Mouse (Mus musculus): ENCODE results near the gene Nutm1.
"Not testable (repeated sequence)": the region's sequence is repeated elsewhere in the genome, so short reads cannot be mapped to it uniquely, and the experiment has no call there.

Gene Nutm1

DNA sequence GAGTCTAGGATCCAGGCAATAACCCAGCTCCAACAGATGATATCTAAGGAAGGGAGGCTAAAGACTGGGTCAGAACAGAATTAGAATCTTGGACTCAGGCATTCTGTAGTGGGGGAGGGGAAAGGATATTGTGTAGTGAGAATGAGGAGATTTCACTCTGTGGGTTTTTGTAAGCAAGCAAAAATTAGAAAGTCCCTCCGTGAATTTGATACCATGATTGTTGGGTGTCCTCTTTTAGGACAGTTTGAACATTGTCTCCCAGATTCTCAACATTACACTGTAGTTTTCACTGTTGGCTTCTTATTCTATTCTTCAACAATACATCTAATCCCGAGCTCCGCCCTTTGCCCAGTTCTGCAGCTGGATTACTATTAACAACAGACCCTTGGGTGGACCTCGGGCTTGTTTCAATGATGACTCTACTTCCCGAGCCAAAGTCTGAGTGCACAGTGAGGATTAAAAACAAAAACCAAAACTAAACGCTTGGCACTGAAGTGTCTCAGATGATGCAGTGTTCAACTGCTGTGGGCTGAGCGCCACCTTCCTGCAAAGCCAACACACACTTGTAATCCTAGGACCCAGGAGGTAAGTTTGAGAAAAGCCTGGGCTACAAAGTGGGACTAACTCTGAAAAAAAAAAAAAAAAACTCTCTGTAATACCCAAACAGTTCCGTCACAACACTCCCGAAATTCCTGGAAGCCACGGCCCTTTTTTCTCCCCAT lies at the start of gene Nutm1:
Nutm1 (minus strand) TSS at position 51 of the 722 bp plus-strand sequence.
- in situ Hi-C loops (cut with MboI; ENCODE audit: unreplicated experiment in 2 of 2), result no loop called here

- in situ Hi-C loops (cut with MboI; ENCODE audit: unreplicated experiment in 2 of 2), result no loop called here
These were observed 49.6 kb upstream of the Nutm1 start for GRCm38 (mm10) chr2:112308671-112309070.

- in situ Hi-C loops (cut with MboI; ENCODE audit: unreplicated experiment in 2 of 2), result no loop called here
These were observed 39.1 kb upstream of the Nutm1 start for GRCm38 (mm10) chr2:112298221-112298620.

DNA sequence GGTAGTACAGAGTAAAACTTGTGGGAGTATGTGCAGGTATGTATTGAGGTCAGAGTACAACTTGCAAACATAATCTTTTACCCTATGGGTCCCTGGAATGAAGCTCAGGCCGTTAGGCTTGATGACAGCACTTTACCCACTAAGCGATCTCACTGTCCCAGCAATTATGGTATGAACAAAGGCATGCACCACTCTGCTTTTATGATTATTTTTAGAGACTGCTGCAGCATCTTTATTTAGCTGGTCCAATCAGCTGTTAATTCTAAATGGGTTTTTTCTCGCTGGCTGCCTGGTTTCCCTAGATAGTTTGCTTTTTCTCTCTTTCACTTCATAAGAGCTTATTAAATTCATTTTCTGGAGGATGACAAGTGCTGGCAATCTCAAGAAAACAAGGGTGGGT lies 37.1 kb upstream of the Nutm1 start:
- in situ Hi-C loops (cut with MboI; ENCODE audit: unreplicated experiment in 2 of 2), result no loop called here

GRCm38 (mm10) chr2:112292823-112293222 lies 33.7 kb upstream of the Nutm1 start:
- in situ Hi-C loops (cut with MboI; ENCODE audit: unreplicated experiment in 2 of 2), result no loop called here

DNA sequence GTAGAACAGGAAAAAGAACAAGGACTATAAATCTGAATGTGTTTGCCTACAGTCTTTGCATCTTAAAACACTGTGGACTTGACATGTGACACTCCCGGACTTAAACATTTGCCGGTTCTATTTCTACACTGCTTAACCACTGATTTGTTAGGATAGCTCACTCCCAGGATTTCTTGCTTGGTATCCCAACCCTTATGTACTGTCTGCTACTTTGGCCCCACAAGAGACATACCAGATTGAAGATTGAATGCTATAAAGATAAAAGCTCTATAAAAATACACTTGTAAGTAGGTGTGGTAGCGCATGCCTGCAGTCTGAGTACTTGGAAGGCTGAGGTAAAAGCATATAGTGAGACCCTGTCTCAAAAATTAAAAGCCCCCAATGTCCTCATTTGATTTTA lies 30.4 kb upstream of the Nutm1 start:
- in situ Hi-C loops (cut with MboI; ENCODE audit: unreplicated experiment in 2 of 2), result no loop called here

- in situ Hi-C loops (cut with MboI; ENCODE audit: unreplicated experiment in 2 of 2), result no loop called here
These were observed 28.0 kb upstream of the Nutm1 start for GRCm38 (mm10) chr2:112287059-112287458.

GRCm38 (mm10) chr2:112286062-112286461 lies 27.0 kb upstream of the Nutm1 start:
- in situ Hi-C loops (cut with MboI; ENCODE audit: unreplicated experiment in 2 of 2), result not testable (repeated sequence)

DNA sequence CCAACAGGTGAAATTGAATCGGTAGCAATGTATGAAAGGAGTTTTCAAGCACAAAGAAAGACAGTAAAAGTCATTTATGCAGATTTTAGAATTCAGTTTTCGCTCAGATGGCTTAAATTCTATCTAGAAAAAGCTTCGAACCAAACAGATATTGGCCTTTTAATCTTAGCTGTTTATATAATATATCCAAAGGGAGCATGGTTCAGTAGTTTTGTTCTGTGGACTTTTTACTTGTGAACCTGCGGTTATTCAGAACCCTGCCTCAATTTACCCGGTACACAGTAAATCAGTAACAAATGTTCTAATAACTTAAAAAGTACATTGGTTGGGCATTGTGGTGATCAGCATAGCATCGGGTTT lies 25.9 kb upstream of the Nutm1 start:
- in situ Hi-C loops (cut with MboI; ENCODE audit: unreplicated experiment in 2 of 2), result no loop called here

DNA sequence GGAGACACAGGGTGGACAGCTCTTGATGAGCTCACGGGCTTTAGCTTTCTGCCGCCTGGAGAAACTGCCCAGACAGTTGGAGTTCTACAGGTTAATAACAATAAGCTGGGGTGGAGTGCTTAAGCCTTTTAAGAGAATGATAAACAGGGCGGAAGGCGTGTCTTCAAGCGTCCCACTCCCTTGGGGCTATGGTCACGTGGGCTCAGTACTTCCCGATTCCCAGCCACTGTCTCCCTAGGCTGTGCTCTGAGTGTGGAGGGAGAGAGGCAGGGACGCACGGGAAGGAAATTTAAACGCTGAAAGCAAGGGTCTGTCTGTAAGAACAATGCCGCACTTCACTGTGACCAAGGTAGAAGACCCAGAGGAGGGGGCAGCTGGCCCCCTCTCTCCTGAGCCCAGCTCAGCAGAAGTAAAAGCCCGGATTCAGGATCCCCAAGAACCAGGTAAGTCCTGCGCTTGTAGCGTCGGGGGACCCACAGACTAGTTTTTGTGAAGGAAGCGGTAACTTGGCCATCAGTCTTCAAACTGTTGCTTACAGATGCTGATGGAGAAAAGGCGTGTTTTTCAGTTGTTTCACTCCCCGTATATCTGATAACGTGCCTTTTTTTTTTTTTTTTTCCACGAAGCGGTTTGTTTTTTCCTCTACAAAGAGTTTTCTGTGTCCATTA lies 25.4 kb upstream of the Nutm1 start:
- in situ Hi-C loops (cut with MboI; ENCODE audit: unreplicated experiment in 2 of 2), result no loop called here

DNA sequence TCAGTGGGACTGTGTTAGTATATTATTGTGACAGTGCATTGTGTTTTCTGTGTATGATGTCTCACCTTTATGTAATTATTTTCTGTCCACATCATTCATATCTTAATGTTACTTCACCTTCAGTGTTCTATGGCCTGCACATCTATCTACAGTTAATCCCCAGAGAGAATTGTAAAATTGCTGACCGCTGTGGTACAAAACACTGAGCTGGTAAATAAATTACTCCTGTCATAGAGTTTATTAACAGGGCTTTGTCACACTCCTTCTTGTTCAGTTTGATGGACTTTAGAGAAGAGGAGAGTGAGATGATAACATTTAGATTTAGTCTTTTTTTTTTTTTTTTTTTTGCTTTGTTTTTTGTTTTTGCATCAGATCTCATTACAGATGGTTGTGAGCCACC lies 23.8 kb upstream of the Nutm1 start:
- in situ Hi-C loops (cut with MboI; ENCODE audit: unreplicated experiment in 2 of 2), result no loop called here

- in situ Hi-C loops (cut with MboI; ENCODE audit: unreplicated experiment in 2 of 2), result no loop called here
These were observed 17.8 kb upstream of the Nutm1 start for GRCm38 (mm10) chr2:112276870-112277269.

GRCm38 (mm10) chr2:112273474-112273873 lies 14.4 kb upstream of the Nutm1 start:
- in situ Hi-C loops (cut with MboI; ENCODE audit: unreplicated experiment in 2 of 2), result no loop called here

DNA sequence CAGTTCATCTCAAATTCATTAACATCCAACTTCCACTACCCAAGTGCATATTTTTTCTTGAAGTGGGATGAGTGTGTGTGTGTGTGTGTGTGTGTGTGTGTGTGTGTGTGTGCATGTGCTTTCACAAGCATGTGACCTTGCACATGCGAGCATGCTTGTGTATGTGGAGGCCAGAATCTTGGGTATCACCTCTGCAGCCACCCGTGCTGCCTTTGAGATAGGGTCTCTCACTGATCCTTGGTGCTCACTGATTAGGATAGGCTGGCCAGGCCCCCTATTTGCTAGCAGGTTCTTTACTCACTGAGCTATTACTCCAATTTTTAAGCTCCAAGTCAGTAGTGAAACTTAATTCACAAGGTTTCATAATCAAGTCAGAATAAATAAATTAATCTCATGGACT lies 13.8 kb upstream of the Nutm1 start:
- in situ Hi-C loops (cut with MboI; ENCODE audit: unreplicated experiment in 2 of 2), result no loop called here

DNA sequence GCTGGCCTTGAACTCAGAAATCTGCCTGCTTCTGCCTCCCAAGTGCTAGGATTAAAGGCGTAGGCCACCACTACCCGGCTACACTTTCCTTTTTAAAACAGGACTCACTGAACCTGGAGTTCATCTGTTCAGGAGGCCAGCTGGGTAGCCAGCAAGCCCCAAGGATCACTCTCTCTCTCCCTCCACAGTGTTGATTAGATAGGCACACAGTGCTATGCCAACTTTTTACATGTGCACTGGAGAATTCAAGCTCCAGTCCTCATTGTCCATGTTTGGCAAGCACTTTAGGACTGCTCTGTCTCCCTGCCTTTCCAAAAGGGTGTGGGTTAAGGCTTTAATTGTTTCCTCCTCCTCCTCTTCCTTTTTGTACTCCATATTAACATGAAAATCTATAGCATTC lies 10.9 kb upstream of the Nutm1 start:
- in situ Hi-C loops (cut with MboI; ENCODE audit: unreplicated experiment in 2 of 2), result no loop called here

DNA sequence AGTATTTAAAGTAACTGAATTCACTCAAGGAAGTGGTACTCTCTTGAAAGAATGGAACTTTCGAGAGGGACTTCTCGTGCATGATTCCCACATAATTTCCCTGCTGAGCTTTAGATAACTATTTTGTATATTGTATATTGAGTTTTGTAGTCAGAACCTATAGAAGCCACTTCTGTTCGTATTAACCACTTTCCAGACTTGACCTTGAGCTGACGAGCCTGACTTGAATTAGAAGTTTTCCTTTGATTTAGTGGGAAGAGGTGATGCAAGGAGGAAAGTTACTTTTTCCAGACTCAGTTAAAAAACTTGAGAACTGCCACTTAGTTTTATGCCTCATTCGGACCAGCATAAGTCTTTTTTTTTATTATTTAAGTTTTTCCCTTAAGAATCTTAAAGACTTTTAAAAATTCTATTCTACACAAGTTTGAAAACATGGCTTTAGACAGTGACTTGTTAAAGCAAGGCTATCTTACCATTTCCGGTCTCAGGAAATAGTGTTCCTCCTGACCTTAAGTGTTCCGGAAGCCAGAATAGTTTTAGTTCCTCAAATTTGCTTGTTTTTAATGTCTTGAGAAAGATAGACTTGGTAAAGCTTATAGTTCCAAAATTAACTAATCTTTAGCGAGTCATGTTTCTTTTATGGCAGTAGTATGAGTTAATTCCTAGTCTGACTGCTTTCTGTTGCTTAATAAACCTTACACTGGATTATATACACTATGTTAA lies 8.6 kb upstream of the Nutm1 start:
- in situ Hi-C loops (cut with MboI; ENCODE audit: unreplicated experiment in 2 of 2), result loop anchor here (10.0 kb wide), 4 partner anchors 67 to 1577 kb away; partner anchors contain the start of genes Arhgap11a (in 1 of the 2), Chrm5 (in 1 of the 2) and Emc7 (in 1 of the 2)

DNA sequence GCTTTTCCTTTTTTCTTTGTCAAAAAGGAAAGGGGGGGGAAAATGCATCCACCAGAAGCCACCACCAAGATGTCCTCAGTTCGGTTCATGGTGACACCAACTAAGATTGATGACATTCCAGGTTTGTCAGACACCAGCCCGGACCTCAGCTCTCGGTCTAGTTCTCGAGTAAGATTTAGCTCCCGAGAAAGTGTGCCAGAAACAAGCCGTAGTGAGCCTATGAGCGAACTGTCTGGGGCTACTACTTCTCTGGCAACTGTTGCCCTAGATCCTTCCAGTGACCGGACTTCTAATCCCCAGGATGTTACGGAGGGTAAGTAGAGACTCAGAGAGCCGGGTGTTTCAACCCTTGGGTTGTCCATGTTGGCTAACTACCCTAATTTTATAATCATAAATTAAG lies 7.7 kb upstream of the Nutm1 start:
- in situ Hi-C loops (cut with MboI; ENCODE audit: unreplicated experiment in 2 of 2), result loop anchor here (10.0 kb wide), 4 partner anchors 68 to 1578 kb away; partner anchors contain the start of genes Arhgap11a (in 1 of the 2), Chrm5 (in 1 of the 2) and Emc7 (in 1 of the 2)

DNA sequence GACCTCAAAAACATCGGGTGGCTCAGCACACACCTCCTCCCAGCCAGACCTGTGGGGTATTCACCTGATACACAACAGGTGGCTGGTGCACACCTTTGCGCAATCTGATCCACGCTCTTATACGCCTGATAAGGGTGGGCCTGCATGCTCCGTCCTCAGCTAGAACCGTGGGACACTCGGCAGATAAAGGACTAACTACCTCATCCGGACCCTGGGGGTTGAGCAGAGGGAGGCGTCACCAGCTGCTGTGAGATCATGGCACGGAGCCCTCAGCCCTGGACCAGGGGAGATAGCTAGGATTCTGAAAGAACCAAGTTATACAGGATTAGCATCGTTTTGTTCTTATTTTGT lies 7.1 kb upstream of the Nutm1 start, which contains the start of gene Gm21985:
Gm21985 (plus strand) TSS at position 73 of the 351 bp plus-strand sequence.
- in situ Hi-C loops (cut with MboI; ENCODE audit: unreplicated experiment in 2 of 2), result loop anchor here (10.0 kb wide), 4 partner anchors 69 to 1579 kb away; partner anchors contain the start of genes Arhgap11a (in 1 of the 2), Chrm5 (in 1 of the 2) and Emc7 (in 1 of the 2)

DNA sequence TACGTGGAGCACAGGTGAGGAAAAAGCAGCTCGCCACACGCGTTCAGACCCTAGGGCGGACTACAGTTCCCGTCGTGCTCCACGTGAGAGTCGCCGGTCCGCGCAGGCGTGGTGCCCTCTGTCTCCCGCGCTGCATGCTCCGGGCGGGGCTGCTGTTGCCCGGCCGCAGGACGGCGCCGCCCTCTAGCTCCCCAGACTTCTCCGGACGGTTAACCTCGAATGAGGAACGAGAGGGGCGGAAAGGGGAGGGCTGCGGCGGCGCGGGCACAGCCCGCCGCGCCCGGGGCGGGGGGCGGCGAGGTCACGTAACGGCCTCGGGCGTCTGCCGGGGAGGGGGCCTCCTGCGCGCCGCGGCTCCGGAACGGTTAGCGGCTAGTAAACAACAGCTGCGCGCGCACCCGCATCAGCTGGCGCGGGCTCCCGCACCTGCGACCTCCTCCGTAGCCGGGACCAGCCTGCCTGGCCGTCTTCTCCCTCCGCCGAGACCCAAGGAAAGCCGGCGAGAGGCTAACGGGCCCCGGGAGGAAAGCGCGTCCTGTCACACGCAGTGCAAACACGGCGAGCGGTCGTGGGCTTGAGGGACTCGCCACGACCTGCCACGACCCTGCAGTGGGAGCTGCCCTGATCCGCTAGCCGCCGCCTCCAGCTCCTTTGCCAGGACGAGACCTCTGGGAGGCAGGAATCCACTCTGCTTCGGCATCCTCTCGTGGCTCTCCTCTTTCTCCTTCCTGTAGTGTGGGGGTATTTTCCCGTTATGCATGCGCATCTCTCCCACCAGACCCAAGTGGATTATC lies 6.6 kb upstream of the Nutm1 start, which contains the start of gene Slc12a6:
Slc12a6 (plus strand) TSS at position 378 of the 794 bp plus-strand sequence.
- in situ Hi-C loops (cut with MboI; ENCODE audit: unreplicated experiment in 2 of 2), result loop anchor here (10.0 kb wide), 4 partner anchors 69 to 1579 kb away; partner anchors contain the start of genes Arhgap11a (in 1 of the 2), Chrm5 (in 1 of the 2) and Emc7 (in 1 of the 2)

- in situ Hi-C loops (cut with MboI; ENCODE audit: unreplicated experiment in 2 of 2), result loop anchor here (5.0 to 10.0 kb wide), 9 partner anchors 67 to 1580 kb away; partner anchors contain the start of genes Emc7 (in 2 of the 2), Arhgap11a (in 1 of the 2), Chrm5 (in 1 of the 2) and Emc4 (in 1 of the 2)
These were observed 5.3 kb upstream of the Nutm1 start for GRCm38 (mm10) chr2:112264364-112264763.

All from v-Abl transformed pro-B cells (cell line).